Mouse (Mus musculus): ENCODE measurements around the gene Gsdma3. TPM values are rescaled to one million over a fixed set of nuclear protein-coding genes. Genes with fewer than 3 reads are reported as not detected.
"Not testable (repeated sequence)": the region's sequence is repeated elsewhere in the genome, so short reads cannot be mapped to it uniquely, and the experiment has no call there.

Gene Gsdma3
- polyA plus RNA-seq, 1 experiment = not detected

GRCm38 (mm10) chr11:98598851-98599290 is 27.3 kb upstream of the Gsdma3 start:
- peaks cover 72% of the 10 kb centered on the region for H3K27me3 ChIP-seq (ENCODE audit: control insufficient read depth, insufficient read depth, insufficient read length)
- H3K36me3 ChIP-seq (ENCODE audit: control insufficient read depth, insufficient read depth) = no peaks in the 10 kb centered on the region
- H3K79me2 ChIP-seq (ENCODE audit: control insufficient read depth, insufficient read depth) = no peaks in the 10 kb centered on the region
- no peak overlapping the region for H3K4me3 ChIP-seq (ENCODE audit: insufficient read depth, poor library complexity, severe bottlenecking)
- TF ChIP-seq MYOG (IDR thresholded peaks at IDR 0.05; ENCODE audit: control insufficient read depth, extremely low read depth, insufficient read length) (no peak), MAX (IDR thresholded peaks at IDR 0.05) (no peak), MYOD1 (IDR thresholded peaks at IDR 0.05; ENCODE audit: control insufficient read depth, insufficient read length, low read depth) (no peak), CEBPB (IDR thresholded peaks at IDR 0.05; ENCODE audit: low read depth) (no peak), CTCF (IDR thresholded peaks at IDR 0.05; ENCODE audit: control insufficient read depth, insufficient read depth, insufficient read length) (no peak), FOSL1 (IDR thresholded peaks at IDR 0.05; ENCODE audit: insufficient read depth, low read length, poor library complexity, severe bottlenecking) (no peak), USF1 (IDR thresholded peaks at IDR 0.05; ENCODE audit: low read depth) (no peak)
- no peak overlapping the region for H3ac ChIP-seq (ENCODE audit: control insufficient read depth, insufficient read length, low read depth)
- H3K79me3 ChIP-seq (ENCODE audit: low read depth) = no peaks in the 10 kb centered on the region

DNA sequence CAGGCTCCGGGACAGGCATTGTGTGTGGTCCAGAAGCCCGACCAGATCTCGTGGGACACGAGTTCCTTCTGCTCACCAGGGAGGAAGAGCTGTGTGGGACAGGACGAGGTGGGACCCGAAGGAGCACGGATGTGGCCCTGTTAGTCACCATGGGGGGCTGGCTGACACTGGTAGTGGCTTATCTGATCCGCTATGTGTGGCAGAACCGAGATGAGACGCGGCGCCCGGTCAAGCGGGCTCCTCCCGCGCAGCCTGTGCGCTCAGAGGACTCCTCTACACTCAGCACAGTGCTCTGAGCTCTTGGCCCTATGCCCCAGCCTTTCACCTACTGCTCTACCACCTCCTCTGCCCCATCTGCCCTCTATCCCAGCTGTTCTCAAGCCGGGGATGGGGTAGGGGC is 26.9 kb upstream of the Gsdma3 start:
- H3K79me2 ChIP-seq (ENCODE audit: control insufficient read depth, insufficient read depth) = no peaks in the 10 kb centered on the region
- TF ChIP-seq CTCF (IDR thresholded peaks at IDR 0.05; ENCODE audit: control insufficient read depth, insufficient read depth, insufficient read length) (no peak), MYOG (IDR thresholded peaks at IDR 0.05; ENCODE audit: control insufficient read depth, extremely low read depth, insufficient read length) (no peak), FOSL1 (IDR thresholded peaks at IDR 0.05; ENCODE audit: insufficient read depth, low read length, poor library complexity, severe bottlenecking) (no peak), MYOD1 (IDR thresholded peaks at IDR 0.05; ENCODE audit: control insufficient read depth, insufficient read length, low read depth) (no peak), USF1 (IDR thresholded peaks at IDR 0.05; ENCODE audit: low read depth) (no peak), MAX (IDR thresholded peaks at IDR 0.05) (no peak), CEBPB (IDR thresholded peaks at IDR 0.05; ENCODE audit: low read depth) (no peak)
- H3K36me3 ChIP-seq (ENCODE audit: control insufficient read depth, insufficient read depth) = no peaks in the 10 kb centered on the region
- H3K79me3 ChIP-seq (ENCODE audit: low read depth) = no peaks in the 10 kb centered on the region
- no peak overlapping the region for H3K4me3 ChIP-seq (ENCODE audit: insufficient read depth, poor library complexity, severe bottlenecking)
- no peak overlapping the region for H3ac ChIP-seq (ENCODE audit: control insufficient read depth, insufficient read length, low read depth)
- H3K27me3 ChIP-seq (ENCODE audit: control insufficient read depth, insufficient read depth, insufficient read length) = peaks cover 69% of the 10 kb centered on the region

GRCm38 (mm10) chr11:98602090-98602690 is 24.0 kb upstream of the Gsdma3 start:
- Histone ChIP-seq H3K4me3 (ENCODE audit: insufficient read depth, poor library complexity, severe bottlenecking) (no peak overlapping the region), H3K79me3 (ENCODE audit: low read depth) (no peaks in the 10 kb centered on the region), H3K27me3 (ENCODE audit: control insufficient read depth, insufficient read depth, insufficient read length) (peaks cover 60% of the 10 kb centered on the region), H3K36me3 (ENCODE audit: control insufficient read depth, insufficient read depth) (no peaks in the 10 kb centered on the region), H3K79me2 (ENCODE audit: control insufficient read depth, insufficient read depth) (no peaks in the 10 kb centered on the region), H3ac (ENCODE audit: control insufficient read depth, insufficient read length, low read depth) (no peak overlapping the region)
- TF ChIP-seq MAX (IDR thresholded peaks at IDR 0.05) = no peak
- no peak for TF ChIP-seq MYOD1 (IDR thresholded peaks at IDR 0.05; ENCODE audit: control insufficient read depth, insufficient read length, low read depth)
- TF ChIP-seq FOSL1 (IDR thresholded peaks at IDR 0.05; ENCODE audit: insufficient read depth, low read length, poor library complexity, severe bottlenecking) = no peak
- no peak for TF ChIP-seq MYOG (IDR thresholded peaks at IDR 0.05; ENCODE audit: control insufficient read depth, extremely low read depth, insufficient read length)
- TF ChIP-seq USF1 (IDR thresholded peaks at IDR 0.05; ENCODE audit: low read depth) = no peak
- no peak for TF ChIP-seq CTCF (IDR thresholded peaks at IDR 0.05; ENCODE audit: control insufficient read depth, insufficient read depth, insufficient read length)
- TF ChIP-seq CEBPB (IDR thresholded peaks at IDR 0.05; ENCODE audit: low read depth) = no peak

DNA sequence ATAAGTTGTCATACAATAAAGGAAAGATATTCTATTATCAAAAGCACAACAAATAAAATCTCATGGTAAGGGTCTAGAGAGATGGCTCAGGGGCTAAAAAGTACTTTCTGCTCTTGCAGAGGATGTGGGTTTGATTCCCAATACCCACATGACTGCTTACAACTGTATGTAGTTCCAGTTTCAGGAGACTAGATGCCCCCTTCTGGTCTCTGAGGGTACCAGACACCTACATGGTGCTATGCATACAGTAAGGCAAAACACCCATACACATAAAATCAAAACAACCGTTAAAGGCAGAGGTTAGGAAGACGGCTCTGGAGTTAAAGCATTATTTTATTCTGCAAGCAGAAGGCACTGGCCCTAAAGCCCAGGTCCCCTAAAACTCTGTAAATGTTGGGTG is 22.2 kb upstream of the Gsdma3 start:
- TF ChIP-seq MYOD1 (IDR thresholded peaks at IDR 0.05; ENCODE audit: control insufficient read depth, insufficient read length, low read depth) = no peak
- no peak for TF ChIP-seq MAX (IDR thresholded peaks at IDR 0.05)
- TF ChIP-seq FOSL1 (IDR thresholded peaks at IDR 0.05; ENCODE audit: insufficient read depth, low read length, poor library complexity, severe bottlenecking) = no peak
- Histone ChIP-seq H3K4me3 (ENCODE audit: insufficient read depth, poor library complexity, severe bottlenecking) (no peak overlapping the region), H3K79me2 (ENCODE audit: control insufficient read depth, insufficient read depth) (no peaks in the 10 kb centered on the region), H3ac (ENCODE audit: control insufficient read depth, insufficient read length, low read depth) (no peak overlapping the region), H3K27me3 (ENCODE audit: control insufficient read depth, insufficient read depth, insufficient read length) (peaks cover 48% of the 10 kb centered on the region), H3K36me3 (ENCODE audit: control insufficient read depth, insufficient read depth) (no peaks in the 10 kb centered on the region), H3K79me3 (ENCODE audit: low read depth) (no peaks in the 10 kb centered on the region)

GRCm38 (mm10) chr11:98604911-98605310 is 21.2 kb upstream of the Gsdma3 start:
- H3K79me2 ChIP-seq (ENCODE audit: control insufficient read depth, insufficient read depth); H3ac ChIP-seq (ENCODE audit: control insufficient read depth, insufficient read length, low read depth); H3K36me3 ChIP-seq (ENCODE audit: control insufficient read depth, insufficient read depth); H3K4me3 ChIP-seq (ENCODE audit: insufficient read depth, poor library complexity, severe bottlenecking); H3K79me3 ChIP-seq (ENCODE audit: low read depth): not testable (repeated sequence)
- H3K27me3 ChIP-seq (ENCODE audit: control insufficient read depth, insufficient read depth, insufficient read length) = peaks cover 45% of the 10 kb centered on the region

- Histone ChIP-seq H3K36me3 (ENCODE audit: control insufficient read depth, insufficient read depth) (no peaks in the 10 kb centered on the region), H3K27me3 (ENCODE audit: control insufficient read depth, insufficient read depth, insufficient read length) (peaks cover 30% of the 10 kb centered on the region), H3K4me3 (ENCODE audit: insufficient read depth, poor library complexity, severe bottlenecking) (no peak overlapping the region), H3ac (ENCODE audit: control insufficient read depth, insufficient read length, low read depth) (no peak overlapping the region), H3K79me3 (ENCODE audit: low read depth) (no peaks in the 10 kb centered on the region), H3K79me2 (ENCODE audit: control insufficient read depth, insufficient read depth) (no peaks in the 10 kb centered on the region)
- TF ChIP-seq CTCF (IDR thresholded peaks at IDR 0.05; ENCODE audit: control insufficient read depth, insufficient read depth, insufficient read length) (peak; percentile 31), MAX (IDR thresholded peaks at IDR 0.05) (no peak), USF1 (IDR thresholded peaks at IDR 0.05; ENCODE audit: low read depth) (no peak), CEBPB (IDR thresholded peaks at IDR 0.05; ENCODE audit: low read depth) (no peak), MYOD1 (IDR thresholded peaks at IDR 0.05; ENCODE audit: control insufficient read depth, insufficient read length, low read depth) (no peak), MYOG (IDR thresholded peaks at IDR 0.05; ENCODE audit: control insufficient read depth, extremely low read depth, insufficient read length) (no peak)
Measured at GRCm38 (mm10) chr11:98606763-98607162, 19.4 kb upstream of the Gsdma3 start.
